Mouse (Mus musculus) heart, adult 2 months (tissue): ENCODE results near the gene Iffo2.

Experiments
- CTCF ChIP-seq: fragments of 200-600 bp; IDR thresholded peaks from 2 replicates; pipeline ENCODE4 v1.8.1; 2022; ENCODE audit warnings: antibody characterized with exemption, mild to moderate bottlenecking, moderate library complexity
- EP300 ChIP-seq: fragments of 200-500 bp; IDR thresholded peaks from 2 replicates; pipeline ENCODE4 v1.6.1; 2011; ENCODE audit warnings: low read depth, low read length, control low read depth; ENCODE audit not compliant: insufficient read depth

DNA sequence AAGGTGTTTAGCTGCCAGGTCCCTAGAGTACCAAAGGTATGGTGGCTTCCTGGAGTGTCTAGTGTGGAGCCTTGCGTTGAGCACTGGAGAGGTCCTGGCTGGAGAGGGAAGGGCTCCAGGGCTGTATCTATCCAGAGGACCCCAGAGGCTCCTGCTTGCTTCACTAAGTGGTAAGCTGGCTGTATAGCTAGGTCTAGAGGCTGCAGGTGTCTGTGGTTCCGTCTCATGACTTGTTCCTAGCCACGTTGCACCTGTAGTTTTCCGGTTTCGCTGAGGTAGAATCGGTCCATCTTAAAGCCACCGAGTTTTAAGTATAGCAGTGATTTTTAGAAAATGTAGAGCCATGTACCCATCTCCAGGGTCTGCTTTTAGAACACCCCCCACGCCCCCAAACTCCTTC is 48.0 kb downstream of the Iffo2 start:
- TF ChIP-seq CTCF (no peak), EP300 (no peak)
